ENCODE assay signal across 22 mouse cellular contexts in the genomic region with DNA sequence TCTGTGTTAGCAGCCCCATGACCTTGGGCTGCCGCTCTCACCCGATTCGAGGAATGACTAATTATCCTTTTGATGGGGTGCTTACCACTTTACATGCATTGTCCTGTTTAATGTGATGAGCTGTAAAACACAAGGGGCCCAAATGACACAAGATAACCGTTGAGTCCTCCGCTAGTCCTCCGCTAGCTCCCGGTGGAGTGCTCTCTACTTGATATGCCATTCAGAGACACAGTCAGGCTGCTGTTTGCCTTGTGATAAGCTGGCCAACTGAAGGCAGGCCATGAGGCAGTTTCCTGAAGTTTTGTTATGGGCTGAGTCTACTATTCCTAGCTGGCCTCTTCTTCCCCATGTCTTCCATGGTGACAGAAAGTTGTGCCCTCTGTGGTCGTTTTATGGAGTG.
DNase-seq lines count a peak whose midpoint lies in the region; ATAC-seq and TF ChIP-seq lines count a peak whose summit lies in the region.
"Had no signal": no experiment of that assay in that cellular context is flagged by ENCODE, and none has a peak within 500 bp of the region (broad histone marks: within the 10 kb centered on the region; RNA-seq: fewer than 3 reads in every experiment).

No protein-coding gene starts in this region.

- ATAC-seq in hindbrain, embryonic 11.5 days (ENCODE audit: low FRiP score): no peak
- ATAC-seq in hindbrain, postnatal 0 days: no peak
- peak; percentile 53 for ATAC-seq in common myeloid progenitor, adult 5-6 weeks (replicated peaks; ENCODE audit: low read depth, poor library complexity, severe bottlenecking)
- peak; percentile 81 for ATAC-seq in liver, embryonic 13.5 days (ENCODE audit: low read depth)
- ATAC-seq in megakaryocyte-erythroid progenitor cell, adult 5-6 weeks (replicated peaks; ENCODE audit: low FRiP score, low TSS enrichment, poor library complexity, severe bottlenecking): peak; percentile 73
- ATAC-seq: forebrain, embryonic 16.5 days; inflammation-experienced regulatory T-cells, adult 6 months; midbrain, embryonic 15.5 days had no signal

- TF ChIP-seq CTCF in hindbrain, postnatal 0 days (IDR thresholded peaks at IDR 0.05; ENCODE audit: low read depth): no peak

- H3K36me3 ChIP-seq in hindbrain, embryonic 11.5 days (ENCODE audit: control insufficient read depth, insufficient read depth, low read length): no peaks in the 10 kb centered on the region
- H3K36me3 ChIP-seq in hindbrain, postnatal 0 days (ENCODE audit: insufficient read depth, low read length): no peaks in the 10 kb centered on the region
- no peaks in the 10 kb centered on the region for H3K36me3 ChIP-seq in liver, embryonic 13.5 days
- H3K36me3 ChIP-seq: hindbrain, embryonic 12.5 days; midbrain, embryonic 15.5 days had no signal

- 51% methylated on average over 8 of the region's 8 CpGs for WGBS in hindbrain, embryonic 11.5 days
- 59% methylated on average over 8 of the region's 8 CpGs for WGBS in hindbrain, postnatal 0 days
- WGBS in liver, embryonic 13.5 days (ENCODE audit: insufficient replicate concordance): 15% methylated on average over 8 of the region's 8 CpGs

- 0 out of 2 replicates have a peak overlapping the region, but pooled peaks have one; percentile 30 for H3K27ac ChIP-seq in hindbrain, embryonic 11.5 days (ENCODE audit: low read depth, low read length)
- H3K27ac ChIP-seq in hindbrain, postnatal 0 days: no peak overlapping the region
- peak overlapping the region; percentile 89 for H3K27ac ChIP-seq in liver, embryonic 13.5 days
- H3K27ac ChIP-seq: hindbrain, embryonic 12.5 days; left cerebral cortex, adult 2 months; midbrain, embryonic 15.5 days had no signal

- H3K9ac ChIP-seq in hindbrain, embryonic 11.5 days (ENCODE audit: low read depth, low read length): no peak overlapping the region
- H3K9ac ChIP-seq in hindbrain, postnatal 0 days (replicated peaks; ENCODE audit: low read length): no peak overlapping the region
- peak overlapping the region; percentile 8; the same call in 1 of the 2 replicates for H3K9ac ChIP-seq in liver, embryonic 13.5 days
- H3K9ac ChIP-seq: hindbrain, embryonic 12.5 days; midbrain, embryonic 15.5 days had no signal

- no peaks in the 10 kb centered on the region for H3K27me3 ChIP-seq in hindbrain, embryonic 11.5 days (ENCODE audit: control insufficient read depth, insufficient read depth, low read length)
- no peaks in the 10 kb centered on the region for H3K27me3 ChIP-seq in hindbrain, postnatal 0 days (ENCODE audit: insufficient read depth, low read length)
- no peaks in the 10 kb centered on the region for H3K27me3 ChIP-seq in liver, embryonic 13.5 days
- H3K27me3 ChIP-seq: CH12.LX; hindbrain, embryonic 12.5 days; midbrain, embryonic 15.5 days had no signal

- no peak for DNase-seq in hindbrain, embryonic 11.5 days (ENCODE audit: low spot score)
- no peak for DNase-seq in hindbrain, postnatal 0 days (ENCODE audit: low spot score)
- DNase-seq in liver, embryonic 13.5 days: peak; percentile 72
- DNase-seq in frontal cortex, adult 2 months (ENCODE audit: extremely low spot score in 1 of 2, low spot score in 1 of 2): no peak
- DNase-seq in Muller cell, postnatal 12 days (ENCODE audit: inconsistent ontology term): no peak
- DNase-seq: adrenal gland, adult 2 months; cerebellum, adult 18-20 months; gastrocnemius, postnatal 36 days; kidney, adult 2 months; kidney, postnatal 25 days; left cerebral cortex, postnatal 4 days; lung, postnatal 10 days; thymus, postnatal 14 days had no signal

- no peak overlapping the region for H3K4me3 ChIP-seq in hindbrain, embryonic 11.5 days (ENCODE audit: low read depth, low read length)
- H3K4me3 ChIP-seq in hindbrain, postnatal 0 days (ENCODE audit: low read length): no peak overlapping the region
- H3K4me3 ChIP-seq in liver, embryonic 13.5 days (replicated peaks): no peak overlapping the region
- H3K4me3 ChIP-seq: hindbrain, embryonic 12.5 days; left cerebral cortex, adult 2 months; midbrain, embryonic 15.5 days; myocyte had no signal

- no peaks in the 10 kb centered on the region for H3K9me3 ChIP-seq in hindbrain, embryonic 11.5 days (ENCODE audit: control insufficient read depth, low read length)
- no peaks in the 10 kb centered on the region for H3K9me3 ChIP-seq in hindbrain, postnatal 0 days (ENCODE audit: low read length)
- no peaks in the 10 kb centered on the region for H3K9me3 ChIP-seq in liver, embryonic 13.5 days (replicated peaks)
- H3K9me3 ChIP-seq: hindbrain, embryonic 12.5 days; midbrain, embryonic 15.5 days had no signal

- no peak overlapping the region for H3K4me2 ChIP-seq in hindbrain, embryonic 11.5 days (replicated peaks; ENCODE audit: low read depth, low read length)
- H3K4me2 ChIP-seq in hindbrain, postnatal 0 days (ENCODE audit: low read depth, low read length): no peak overlapping the region
- H3K4me2 ChIP-seq in liver, embryonic 13.5 days: peak overlapping the region; percentile 35
- H3K4me2 ChIP-seq: hindbrain, embryonic 12.5 days; midbrain, embryonic 15.5 days had no signal

- H3K4me1 ChIP-seq in hindbrain, embryonic 11.5 days (replicated peaks; ENCODE audit: control insufficient read depth, insufficient read depth, low read length): no peaks in the 10 kb centered on the region
- no peaks in the 10 kb centered on the region for H3K4me1 ChIP-seq in hindbrain, postnatal 0 days (ENCODE audit: insufficient read depth, low read length)
- H3K4me1 ChIP-seq in liver, embryonic 13.5 days (replicated peaks): peaks cover 67% of the 10 kb centered on the region
- H3K4me1 ChIP-seq: midbrain, embryonic 15.5 days had no signal

Comparison
In these comparisons a context has a peak if more than half of its experiments do, and no peak if none do; other contexts are left out.
1. ATAC-seq: peak in common myeloid progenitor, adult 5-6 weeks (single experiment), liver, embryonic 13.5 days (single experiment) and megakaryocyte-erythroid progenitor cell, adult 5-6 weeks (single experiment); none in hindbrain, embryonic 11.5 days (single experiment) and hindbrain, postnatal 0 days (single experiment).